Mouse (Mus musculus) spleen, postnatal 36 days (tissue): ENCODE results near the gene Lmln.
"Not testable (repeated sequence)": the region's sequence is repeated elsewhere in the genome, so short reads cannot be mapped to it uniquely, and the experiment has no call there.

Experiments
- DNase-seq, 2 experiments: peaks; one replicate each; pipeline ENCODE4 v3.0.0; 2022; ENCODE audit warnings: low spot score in 2 of 2, mixed read lengths in 1 of 2

The Lmln gene

DNA sequence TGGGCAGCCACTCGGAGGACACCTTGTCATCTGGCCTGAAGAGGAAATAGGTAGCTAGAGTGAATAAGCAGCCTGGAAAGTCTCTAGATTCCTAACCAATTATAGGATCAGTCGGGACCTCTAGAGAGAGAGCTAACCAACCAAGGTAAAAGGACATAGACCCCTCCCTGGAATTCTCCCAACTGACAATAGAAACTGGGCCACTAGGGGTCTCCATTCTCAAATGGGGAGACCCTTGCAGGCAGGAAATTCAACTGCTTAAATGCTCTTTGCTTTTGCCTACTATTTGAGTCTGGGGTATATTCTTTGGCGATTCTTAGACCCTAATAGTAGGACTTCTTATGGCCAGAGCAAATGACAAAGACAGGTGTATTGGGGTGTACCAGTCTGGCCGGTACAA, 72.8 kb downstream of the Lmln start:
- no peak for DNase-seq

DNA sequence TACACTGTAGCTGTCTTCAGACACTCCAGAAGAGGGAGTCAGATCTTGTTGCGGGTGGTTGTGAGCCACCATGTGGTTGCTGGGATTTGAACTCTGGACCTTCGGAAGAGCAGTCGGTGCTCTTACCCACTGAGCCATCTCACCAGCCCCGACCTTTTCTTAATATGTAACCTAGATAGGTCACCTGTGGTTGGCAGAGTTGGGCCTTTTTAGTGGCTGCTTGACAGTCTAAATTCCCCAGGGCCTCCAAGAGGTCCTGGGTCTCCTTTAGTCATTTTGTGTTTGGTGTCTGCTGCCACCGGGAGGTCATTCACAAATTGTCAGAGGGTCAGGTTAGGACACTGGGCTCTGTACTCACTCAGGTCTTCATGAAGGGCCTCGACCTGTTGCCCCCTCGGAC, 76.7 kb downstream of the Lmln start:
- DNase-seq = not testable (repeated sequence)

DNA sequence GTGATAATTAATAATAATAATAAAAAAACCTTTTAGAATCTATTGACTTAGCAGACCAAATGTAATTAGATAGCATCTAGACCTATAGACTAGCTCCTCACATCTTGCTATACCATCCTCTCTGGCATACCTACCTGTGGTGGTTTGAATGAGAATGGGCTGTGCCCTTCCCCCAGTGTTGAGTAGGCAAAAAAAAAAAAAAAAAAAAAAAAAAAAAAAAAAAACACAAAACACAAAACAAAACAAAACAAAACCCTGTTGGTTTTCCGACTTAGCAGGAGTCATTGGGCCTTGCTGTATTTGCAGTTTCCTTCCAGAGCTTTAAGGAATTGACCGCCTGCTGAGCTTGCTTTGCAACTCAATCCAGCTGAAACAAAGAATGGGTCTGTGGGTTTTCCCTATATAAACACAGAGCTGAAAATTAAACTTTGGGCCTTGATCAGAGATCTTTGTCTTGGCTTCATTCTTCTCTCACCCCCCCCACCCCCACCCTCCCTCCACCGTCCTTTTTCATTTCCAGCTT, 79.5 kb downstream of the Lmln start:
- DNase-seq = no peak

DNA sequence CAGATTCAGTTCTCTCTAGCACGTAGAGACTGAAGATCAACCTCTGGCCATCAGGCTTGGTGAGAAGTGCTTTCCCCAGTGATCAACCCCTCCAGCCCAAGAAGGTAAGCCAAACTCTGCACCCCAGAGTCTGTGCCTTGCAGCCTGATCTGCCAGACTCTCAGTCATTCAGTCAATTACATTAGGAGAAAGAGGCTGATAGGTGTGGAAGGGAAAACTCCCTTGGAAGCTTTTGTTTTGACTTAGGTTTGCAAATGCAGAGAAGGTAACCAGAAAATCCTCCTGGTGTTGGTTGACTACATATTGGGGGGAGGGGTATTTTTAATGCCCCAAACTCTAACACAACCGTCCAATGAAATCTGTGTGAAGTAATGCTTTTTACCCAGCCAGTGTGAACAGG, 81.1 kb downstream of the Lmln start:
- DNase-seq = no peak

DNA sequence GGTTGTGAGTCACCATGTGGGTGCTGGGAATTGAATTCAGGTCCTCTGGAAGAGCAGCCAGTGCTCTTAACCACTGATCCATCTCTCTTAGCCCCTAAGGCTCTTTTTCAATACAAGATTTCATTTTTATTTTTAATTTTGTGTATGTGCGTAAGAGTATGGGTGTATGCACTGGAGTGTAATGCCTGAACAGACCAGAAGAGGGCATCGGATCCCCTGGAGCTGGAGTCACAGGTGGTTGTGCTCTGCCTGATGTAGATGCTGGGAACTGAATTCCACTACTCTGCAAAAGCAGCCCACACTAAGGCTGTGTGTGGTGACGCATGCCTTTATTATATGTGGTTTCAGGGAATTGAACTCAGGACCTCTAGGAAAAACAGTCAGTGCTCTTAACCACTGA, 83.9 kb downstream of the Lmln start:
- no peak for DNase-seq

DNA sequence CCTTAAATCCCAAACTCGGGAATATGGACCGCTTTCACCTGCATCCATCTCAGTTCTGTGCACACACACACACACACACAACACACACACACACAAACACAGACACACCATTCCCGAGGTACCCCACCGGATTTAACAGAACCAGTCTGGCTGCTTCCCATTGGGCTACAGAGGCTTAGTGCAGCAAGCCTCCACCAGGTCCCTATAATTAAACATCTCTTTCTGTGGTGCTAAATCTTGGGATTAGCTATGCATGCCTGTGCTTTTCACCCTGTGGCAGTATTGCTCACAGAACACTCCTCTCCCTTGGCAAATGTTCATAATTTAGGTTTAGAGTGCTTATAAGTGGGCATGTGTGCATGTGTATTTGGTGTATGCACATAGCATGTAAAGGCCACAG, 85.8 kb downstream of the Lmln start:
- no peak for DNase-seq

DNA sequence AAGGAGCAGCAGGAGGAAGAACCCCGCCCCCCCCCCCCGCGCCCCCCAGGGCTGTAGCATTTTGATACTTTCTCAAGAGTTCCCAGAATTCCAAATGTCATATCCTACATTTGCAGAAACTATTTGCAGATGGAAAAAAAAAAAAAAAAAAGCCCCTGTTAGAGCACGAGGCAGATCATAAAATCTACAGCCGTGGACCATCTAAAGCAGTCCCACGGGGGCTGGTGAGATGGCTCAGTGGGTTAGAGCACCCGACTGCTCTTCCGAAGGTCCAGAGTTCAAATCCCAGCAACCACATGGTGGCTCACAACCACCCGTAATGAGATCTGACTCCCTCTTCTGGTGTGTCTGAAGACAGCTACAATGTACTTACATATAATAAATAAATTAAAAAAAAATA, 88.6 kb downstream of the Lmln start:
- DNase-seq = not testable (repeated sequence)

DNA sequence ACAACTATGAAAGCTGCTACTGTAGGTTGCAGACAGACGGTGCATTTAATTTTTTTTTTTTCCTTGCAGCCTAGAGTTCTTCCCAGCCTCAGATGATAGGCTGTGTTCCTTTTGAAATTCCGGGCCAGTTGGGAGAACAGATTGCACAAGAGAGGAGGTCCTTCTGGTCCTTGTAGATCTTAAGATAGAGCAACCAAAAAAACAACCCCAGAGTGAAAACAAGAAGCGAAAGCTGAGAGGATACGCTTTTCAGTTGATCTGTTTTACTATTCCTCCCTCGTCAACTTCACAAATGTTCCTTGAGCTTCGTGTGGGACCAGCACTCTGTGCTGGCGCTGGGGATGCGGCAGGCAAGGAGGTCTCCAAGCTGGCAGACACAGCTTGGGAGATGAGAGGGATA, 89.2 kb downstream of the Lmln start:
- no peak for DNase-seq

DNA sequence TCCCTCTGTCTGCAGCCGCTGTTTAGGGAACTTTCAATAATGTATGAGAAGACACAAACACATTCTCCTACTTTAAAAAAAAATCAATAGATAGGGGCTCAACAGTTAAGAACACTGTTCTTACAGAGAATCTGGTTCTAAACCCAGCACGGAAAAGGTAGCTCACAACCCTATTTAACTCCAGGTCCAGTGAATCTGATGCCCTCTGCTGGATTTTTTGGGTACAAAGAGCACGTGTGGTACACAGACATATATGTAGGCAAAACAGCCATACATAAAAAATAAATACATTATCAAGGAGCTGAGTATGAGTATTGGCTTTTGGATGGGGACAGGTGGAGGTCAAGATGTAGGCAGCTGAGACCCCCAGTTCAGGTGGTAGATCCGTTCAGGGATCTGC, 92.7 kb downstream of the Lmln start:
- peak; percentile 18 to 24 for DNase-seq

DNA sequence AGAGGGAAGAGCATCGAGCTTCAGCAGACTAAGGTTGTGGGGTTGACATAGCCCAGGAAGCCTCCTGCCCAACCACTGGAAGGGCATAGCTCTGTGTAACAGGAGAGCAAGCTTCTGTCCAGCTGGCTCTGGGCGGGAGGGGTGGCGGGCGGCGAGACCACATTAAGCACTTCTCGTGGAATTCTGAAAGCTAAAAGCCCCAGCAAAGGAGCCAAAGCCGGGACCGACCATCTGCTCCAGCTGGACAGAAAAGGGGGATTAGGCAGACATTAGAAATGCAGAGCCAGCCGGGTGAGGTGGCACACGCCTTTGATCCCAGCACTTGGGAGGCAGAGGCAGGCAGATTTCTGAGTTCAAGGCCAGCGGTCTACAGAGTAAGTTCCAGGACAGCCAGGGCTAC, 95.7 kb downstream of the Lmln start:
- no peak for DNase-seq

DNA sequence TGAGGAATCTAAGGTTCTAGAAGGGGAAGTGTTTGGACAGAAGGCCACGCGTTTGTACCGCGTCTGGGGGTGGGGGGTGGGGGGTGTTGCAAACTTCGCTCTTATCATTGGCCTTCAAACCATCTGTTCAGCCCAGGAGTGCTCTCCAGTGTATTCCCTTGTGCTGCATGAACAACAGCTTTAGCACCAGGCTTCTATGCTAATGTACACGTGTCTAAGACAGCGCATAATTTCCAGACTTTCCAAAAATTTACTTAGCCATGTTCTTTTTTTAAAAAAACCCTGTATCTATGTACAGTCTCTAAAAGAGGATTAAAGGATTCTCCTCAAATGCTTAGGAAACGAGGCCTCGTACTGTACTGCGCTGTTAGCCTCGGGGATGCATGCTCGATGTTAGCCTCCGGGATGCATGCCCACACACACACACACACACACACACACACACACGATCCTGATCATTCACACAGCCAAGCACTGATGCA, 96.3 kb downstream of the Lmln start:
- no peak for DNase-seq

DNA sequence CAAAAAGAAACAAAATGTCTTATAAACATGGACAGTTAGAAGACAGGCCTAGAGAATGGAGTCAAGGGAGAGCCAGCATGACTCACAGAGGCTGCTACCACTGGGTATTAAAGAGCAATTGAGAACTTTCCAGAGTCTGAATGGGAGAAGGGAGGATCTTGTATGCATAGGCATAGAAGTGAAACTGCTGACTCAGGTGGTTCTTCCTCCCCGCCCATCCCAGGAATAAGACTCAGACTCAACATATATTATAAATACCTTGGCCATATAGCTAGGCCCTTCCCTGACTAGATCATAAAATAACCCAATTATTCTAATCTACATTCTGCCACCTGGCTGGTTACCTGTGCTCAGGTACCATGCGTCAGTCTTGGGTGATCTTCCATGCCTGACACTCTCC, 97.0 kb downstream of the Lmln start:
- no peak for DNase-seq

DNA sequence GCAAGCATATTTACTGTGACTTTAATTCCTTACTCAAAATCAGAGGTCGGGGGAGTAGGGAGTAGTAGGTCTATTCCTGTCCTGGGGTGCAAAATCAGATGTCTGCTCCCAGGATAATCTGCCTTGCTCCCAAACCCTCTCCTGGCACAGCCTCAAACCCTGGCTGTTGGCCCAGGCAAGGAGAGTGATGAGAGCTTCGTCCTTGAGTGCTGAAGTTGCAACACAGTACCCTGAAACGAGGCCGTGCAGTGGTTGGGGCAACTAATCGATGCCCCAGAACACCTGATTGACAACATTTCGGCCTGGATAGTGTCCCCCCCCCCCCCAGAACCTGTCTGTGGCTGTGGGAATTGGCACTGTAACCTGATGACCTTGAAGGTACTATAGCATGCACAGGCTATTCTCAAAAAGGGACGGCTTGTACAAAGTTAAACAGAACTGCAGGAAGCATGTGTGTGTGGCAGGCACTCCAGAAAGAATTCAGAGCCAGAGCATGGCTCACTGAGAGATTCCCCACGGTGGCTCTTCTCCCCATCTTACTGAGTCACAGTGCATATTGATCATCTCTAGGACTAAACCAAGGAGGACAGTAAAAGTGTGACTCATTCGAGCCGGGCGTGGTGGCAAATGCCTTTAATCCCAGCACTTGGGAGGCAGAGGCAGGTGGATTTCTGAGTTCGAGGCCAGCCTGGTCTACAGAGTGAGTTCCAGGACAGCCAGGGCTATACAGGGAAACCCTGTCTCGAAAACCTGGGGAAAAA, 101.2 kb downstream of the Lmln start:
- DNase-seq = no peak

DNA sequence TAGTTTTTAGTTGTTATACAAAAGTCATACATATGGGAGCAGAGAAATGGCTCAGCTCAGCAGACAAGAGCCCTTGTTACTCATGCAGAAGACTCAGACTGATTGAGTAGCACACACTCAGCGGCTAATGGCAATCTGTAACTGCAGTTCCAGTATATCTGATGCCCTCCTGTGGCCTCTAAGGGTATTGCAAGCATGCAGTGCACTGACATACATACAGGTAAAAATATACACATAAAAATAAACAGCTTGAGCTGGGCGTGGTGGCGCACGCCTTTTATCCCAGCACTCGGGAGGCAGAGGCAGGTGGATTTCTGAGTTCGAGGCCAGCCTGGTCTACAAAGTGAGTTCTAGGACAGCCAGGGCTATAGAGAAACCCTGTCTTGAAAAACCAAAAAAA, 104.0 kb downstream of the Lmln start:
- DNase-seq = peak; percentile 36 to 42

DNA sequence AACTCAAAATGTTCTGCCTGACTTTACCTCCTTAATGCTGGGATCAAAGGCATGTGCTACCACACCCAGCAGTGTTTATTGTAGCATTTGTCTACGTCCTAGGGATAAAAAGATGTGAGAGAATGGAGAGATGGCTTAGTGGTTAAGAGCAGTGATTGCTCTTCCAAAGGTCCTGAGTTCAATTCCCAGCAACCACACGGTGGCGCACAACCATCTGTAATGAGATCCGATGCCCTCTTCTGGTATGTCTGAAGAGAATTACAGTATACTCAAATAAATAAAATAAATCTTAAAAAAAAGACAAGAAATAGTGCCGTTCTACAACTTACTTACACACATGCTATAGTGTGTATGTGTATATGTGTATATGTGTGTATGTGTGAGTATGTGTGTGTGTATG, 105.2 kb downstream of the Lmln start:
- DNase-seq = no peak

DNA sequence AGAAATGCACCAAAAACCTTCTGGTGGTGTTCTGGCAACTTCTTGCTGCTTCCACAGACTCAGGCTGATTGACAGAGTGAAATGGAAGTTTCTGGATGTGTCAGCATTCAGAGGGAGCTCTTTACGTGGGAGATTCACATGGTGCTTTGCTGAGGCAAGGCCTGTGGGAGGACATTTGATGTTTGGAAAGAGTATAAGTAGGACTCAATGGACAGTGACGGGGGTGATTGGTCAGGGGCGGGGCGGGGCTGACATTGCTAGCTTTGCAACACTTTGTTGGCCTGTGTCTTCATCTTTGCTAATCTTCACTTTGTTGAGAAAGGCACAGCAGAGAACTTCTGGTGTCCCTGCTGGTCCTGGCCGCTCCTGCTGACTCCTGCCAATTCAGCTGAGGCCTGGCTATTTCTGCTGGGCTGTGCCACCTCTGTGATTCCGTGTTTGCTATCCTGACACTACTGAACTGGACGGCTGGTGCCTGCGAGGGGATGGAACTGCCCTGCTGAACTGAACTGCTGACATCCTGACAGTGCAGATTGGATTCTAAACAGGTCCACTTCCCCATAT, 107.2 kb downstream of the Lmln start:
- DNase-seq = no peak

DNA sequence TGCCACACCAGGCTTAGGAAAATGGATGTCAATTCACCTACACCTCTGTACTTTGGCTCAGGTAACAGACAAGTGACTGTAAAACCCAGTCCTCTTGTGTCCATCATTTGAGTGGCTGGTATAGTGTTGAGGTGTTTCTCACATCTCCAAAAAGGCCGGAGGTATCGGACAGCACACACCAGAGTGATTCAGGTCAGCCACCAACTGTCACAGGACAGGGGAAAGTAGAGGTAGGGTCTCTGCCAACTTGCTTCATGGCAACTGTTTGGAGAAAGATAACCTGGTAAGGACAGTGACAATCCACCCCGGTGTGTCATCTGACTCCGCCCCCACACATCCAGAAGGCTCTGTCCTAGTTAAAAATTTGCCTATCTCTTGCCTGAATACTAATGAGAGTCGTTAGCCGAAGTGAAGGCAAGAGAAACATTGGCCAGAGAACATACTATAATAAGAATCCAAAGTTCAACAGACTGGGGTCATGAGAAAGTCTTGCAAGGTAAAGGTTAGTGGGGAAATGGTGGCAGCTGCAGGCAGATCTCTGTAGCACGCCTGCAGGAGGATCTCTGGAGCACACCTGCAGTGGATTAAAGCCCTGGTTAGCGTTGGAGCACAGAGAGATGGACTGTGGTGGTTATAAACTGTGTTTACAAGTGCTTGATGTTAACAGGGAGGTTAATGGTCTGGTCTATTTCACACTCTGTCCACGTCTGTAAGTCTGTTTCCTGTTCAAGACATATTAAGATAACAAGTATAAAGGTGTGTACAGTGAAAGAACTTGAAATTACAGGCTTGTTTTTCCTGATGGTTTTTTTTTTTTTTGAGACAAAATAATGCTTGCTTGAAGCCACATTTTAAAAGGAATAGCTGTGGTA, 108.6 kb downstream of the Lmln start:
- no peak for DNase-seq

DNA sequence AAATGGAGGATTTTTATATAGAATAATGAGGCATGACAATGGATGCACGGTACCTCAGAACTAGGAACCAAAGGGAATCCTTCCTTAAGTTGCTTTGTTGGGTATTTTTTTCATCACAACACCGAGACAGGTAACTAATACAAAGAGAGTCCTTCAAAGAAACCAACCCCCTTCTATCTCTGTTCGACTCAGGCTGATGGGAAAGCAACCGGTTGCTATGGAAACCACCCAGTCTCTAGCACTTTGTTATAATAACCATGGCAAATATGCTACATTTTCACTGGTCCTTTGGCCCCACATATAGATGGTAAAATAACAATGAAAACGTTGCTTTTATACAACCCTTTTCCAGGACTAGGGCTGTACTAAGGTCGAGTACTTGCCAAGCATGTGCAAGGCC, 109.5 kb downstream of the Lmln start:
- DNase-seq = no peak

DNA sequence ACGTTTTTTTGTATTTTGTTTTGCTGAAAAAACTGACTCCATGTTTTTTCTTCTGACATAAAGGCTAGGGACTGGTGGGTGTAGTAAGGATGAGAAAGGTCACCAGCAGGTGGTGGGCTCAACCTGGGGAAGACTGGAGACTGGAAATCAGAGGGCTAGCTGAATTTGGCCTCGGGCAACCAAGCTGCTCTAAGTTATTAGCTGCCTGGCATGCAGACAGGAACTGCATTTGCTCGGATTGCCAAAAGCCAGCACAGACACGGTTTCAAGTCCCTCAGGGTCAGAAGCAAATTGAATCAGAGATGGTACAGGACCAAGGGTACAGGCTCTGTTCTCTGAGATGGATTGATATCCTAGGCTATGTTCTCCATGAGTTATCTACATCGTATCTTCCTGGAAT, 110.8 kb downstream of the Lmln start:
- no peak for DNase-seq

DNA sequence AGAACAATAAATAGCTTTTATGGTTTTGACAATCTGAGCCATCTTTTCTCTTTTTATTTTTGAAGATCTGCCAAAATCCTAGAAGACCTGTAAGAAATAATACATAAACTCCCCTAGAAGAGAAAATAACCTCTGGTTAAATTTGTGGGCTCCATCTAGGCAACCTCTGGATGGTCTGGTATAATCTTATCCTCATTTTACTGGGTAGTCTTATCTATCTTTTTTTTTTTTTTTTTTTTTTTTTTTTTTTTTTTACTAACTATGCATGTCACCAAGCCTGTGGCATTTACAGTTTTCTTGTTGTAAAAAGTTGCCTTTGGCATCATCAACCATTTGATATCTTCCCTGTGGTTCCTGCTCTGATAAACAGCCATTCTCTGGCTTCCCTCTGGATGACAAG, 112.4 kb downstream of the Lmln start:
- DNase-seq = no peak

DNA sequence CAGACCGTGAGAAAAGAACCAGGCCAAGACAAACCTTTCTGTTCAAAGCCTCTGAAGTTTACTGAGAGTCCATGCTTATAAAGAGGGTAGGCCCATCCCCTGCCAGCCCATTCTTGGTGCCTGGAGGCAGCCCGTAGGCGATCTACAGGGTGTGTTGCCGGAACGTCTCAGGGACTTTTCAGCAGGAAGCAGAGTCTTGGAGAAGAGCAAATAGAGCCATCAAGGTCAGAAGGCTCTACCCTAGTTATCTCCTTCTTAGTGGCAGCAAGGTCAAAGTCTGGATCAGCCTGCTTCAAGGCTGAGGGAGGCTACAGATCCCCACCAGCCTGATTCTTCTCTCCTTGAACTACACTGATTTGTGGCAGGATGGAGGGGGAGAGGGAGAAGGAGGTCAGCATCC, 114.5 kb downstream of the Lmln start:
- not testable (repeated sequence) for DNase-seq
